Mouse (Mus musculus) adrenal gland, postnatal 10 days (tissue): ENCODE measurements around the gene Lrit3. TPM values are rescaled to one million over a fixed set of nuclear protein-coding genes. Genes with fewer than 3 reads are reported as not detected.
A peak's percentile ranks its signal among the peaks of the same experiment; 100 is the strongest.
"Not testable (repeated sequence)": the region's sequence is repeated elsewhere in the genome, so short reads cannot be mapped to it uniquely, and the experiment has no call there.

ENCODE experiments used
- DNase-seq: peaks from one replicate; pipeline ENCODE4 v3.0.0; 2021; ENCODE audit warnings: mixed read lengths
- total RNA-seq, 2 experiments: library from RNA; stranded (reverse); gene quantifications; 2 replicates each; pipeline ENCODE4 v1.2.3; 2021

Gene Lrit3
- total RNA-seq, 2 experiments from 2014 or later = not detected

GRCm38 (mm10) chr3:129771210-129771609, 32.6 kb downstream of the Lrit3 start:
- DNase-seq = no peak

- no peak for DNase-seq
Measured at GRCm38 (mm10) chr3:129766971-129767794, 36.6 kb downstream of the Lrit3 start.

- DNase-seq = no peak
Measured at GRCm38 (mm10) chr3:129766106-129766505, 37.7 kb downstream of the Lrit3 start.

- not testable (repeated sequence) for DNase-seq
Measured at GRCm38 (mm10) chr3:129757599-129757998, 46.2 kb downstream of the Lrit3 start.

GRCm38 (mm10) chr3:129754650-129755604, 48.9 kb downstream of the Lrit3 start, which contains the start of gene Egf:
Gene Egf (minus strand): TSS chr3:129755316.
- peak; percentile 14 for DNase-seq

- DNase-seq = peak; percentile 28
Measured at GRCm38 (mm10) chr3:129744803-129745202, 59.0 kb downstream of the Lrit3 start.

GRCm38 (mm10) chr3:129742781-129743180, 61.0 kb downstream of the Lrit3 start:
- no peak for DNase-seq

- DNase-seq = no peak
Measured at GRCm38 (mm10) chr3:129738291-129739183, 65.3 kb downstream of the Lrit3 start.

Other genes with a start within 250 kb of the Lrit3 start
- gene Egf, start 48.7 kb downstream of the Lrit3 start, total RNA-seq = 1 to 10 TPM in 1 of 2 experiments, under 1 TPM in 1; 0.69 to 3.2 TPM
- gene Rrh, start 18.6 kb upstream of the Lrit3 start, total RNA-seq = under 1 TPM in 1 of 2 experiments, not detected in 1; 0.27 TPM
- 10 to 100 TPM; 57.0 to 65.8 TPM for gene Gar1, start 27.4 kb upstream of the Lrit3 start, total RNA-seq
- 100 to 1,000 TPM in 1 of 2 experiments, 10 to 100 TPM in 1; 47.0 to 127 TPM for gene Cfi, start 31.9 kb upstream of the Lrit3 start, total RNA-seq
- gene Pla2g12a, start 74.6 kb upstream of the Lrit3 start, total RNA-seq = 10 to 100 TPM; 54.1 to 58.0 TPM
- gene Casp6, start 97.4 kb upstream of the Lrit3 start, total RNA-seq = 10 to 100 TPM; 35.3 to 39.9 TPM
- 1 to 10 TPM; 7.7 to 9.6 TPM for gene Mcub, start 166.2 kb upstream of the Lrit3 start, total RNA-seq